Mouse (Mus musculus) heart, embryonic 10.5 days (tissue): ENCODE measurements at regions not wholly inside any gene's neighbourhood (a gene's known extent, or its start where the extent isn't known, plus 50 kb on each side); places are given as distances from the start of the nearest gene placed in this dataset.
A peak's percentile ranks its signal among the peaks of the same experiment; 100 is the strongest.

Source experiments
- DNase-seq: peaks from one replicate; pipeline ENCODE4 v3.0.0-alpha.2; 2017; ENCODE audit warnings: low spot score
- H3K27ac ChIP-seq: fragments of 300-500 bp; sonication (generic); 2 replicates; pipeline ENCODE4 v1.5.1; 2016; ENCODE audit warnings: mild to moderate bottlenecking
- H3K27me3 ChIP-seq: fragments of 300-500 bp; sonication (generic); 2 replicates; pipeline ENCODE4 v1.6.1; 2016; ENCODE audit warnings: mild to moderate bottlenecking; ENCODE audit not compliant: poor library complexity, insufficient read depth, severe bottlenecking
- H3K36me3 ChIP-seq: fragments of 300-500 bp; sonication (generic); 2 replicates; pipeline ENCODE4 v1.6.1; 2016; ENCODE audit warnings: mild to moderate bottlenecking, moderate library complexity
- H3K4me1 ChIP-seq: fragments of 300-500 bp; sonication (generic); 2 replicates; pipeline ENCODE4 v1.6.1; 2016; ENCODE audit warnings: mild to moderate bottlenecking
- H3K4me3 ChIP-seq: fragments of 300-500 bp; sonication (generic); 2 replicates; pipeline ENCODE4 v1.5.1; 2016; ENCODE audit warnings: mild to moderate bottlenecking, moderate library complexity
- H3K9me3 ChIP-seq: fragments of 300-500 bp; sonication (generic); 2 replicates; pipeline ENCODE4 v1.6.1; 2016; ENCODE audit warnings: mild to moderate bottlenecking, moderate library complexity
- WGBS: fragments of 180-500 bp; shearing (Covaris S2); methylation state at CpG from one replicate; pipeline ENCODE4 v1.1.7; 2016; 5-methylcytosine and 5-hydroxymethylcytosine counted together

- DNase-seq = no peak
Measured at GRCm38 (mm10) chr3:148641581-148641980, 348.8 kb downstream of the Adgrl2 start.

GRCm38 (mm10) chr3:148640680-148641101 lies 349.7 kb downstream of the Adgrl2 start:
- H3K4me3 ChIP-seq = no peak overlapping the region
- no peaks in the 10 kb centered on the region for H3K27me3 ChIP-seq
- DNase-seq = no peak
- H3K4me1 ChIP-seq = no peaks in the 10 kb centered on the region
- WGBS = 37% methylated on average over 3 of the region's 3 CpGs
- no peaks in the 10 kb centered on the region for H3K36me3 ChIP-seq
- H3K27ac ChIP-seq = no peak overlapping the region
- no peaks in the 10 kb centered on the region for H3K9me3 ChIP-seq

More at GRCm38 (mm10) chr3:148641581-148641980, 348.8 kb downstream of the Adgrl2 start:
- H3K4me1 ChIP-seq = no peaks in the 10 kb centered on the region
- H3K9me3 ChIP-seq = no peaks in the 10 kb centered on the region
- no peak overlapping the region for H3K4me3 ChIP-seq
- WGBS = 65% methylated on average over 3 of the region's 3 CpGs
- no peaks in the 10 kb centered on the region for H3K27me3 ChIP-seq
- H3K27ac ChIP-seq = no peak overlapping the region
- H3K36me3 ChIP-seq = no peaks in the 10 kb centered on the region

- no peaks in the 10 kb centered on the region for H3K9me3 ChIP-seq
- 51% methylated on average over 4 of the region's 4 CpGs for WGBS
- H3K27ac ChIP-seq = peak overlapping the region; percentile 10; the same call in 1 of the 2 replicates
- H3K27me3 ChIP-seq = no peaks in the 10 kb centered on the region
- no peaks in the 10 kb centered on the region for H3K36me3 ChIP-seq
- DNase-seq = no peak
- peaks cover 6% of the 10 kb centered on the region; the same call in 1 of the 2 replicates for H3K4me1 ChIP-seq
- H3K4me3 ChIP-seq = no peak overlapping the region
Measured at GRCm38 (mm10) chr3:148635101-148635500, 355.3 kb downstream of the Adgrl2 start.

- Histone ChIP-seq H3K36me3 (no peaks in the 10 kb centered on the region), H3K27me3 (no peaks in the 10 kb centered on the region), H3K4me1 (peaks cover 6% of the 10 kb centered on the region; the same call in 1 of the 2 replicates), H3K27ac (no peak overlapping the region), H3K4me3 (no peak overlapping the region), H3K9me3 (no peaks in the 10 kb centered on the region)
- WGBS = 62% methylated on average over 3 of the region's 3 CpGs
- DNase-seq = no peak
Measured at GRCm38 (mm10) chr3:148634352-148634751, 356.0 kb downstream of the Adgrl2 start.

- DNase-seq = no peak
- no peak overlapping the region for H3K4me3 ChIP-seq
- no peaks in the 10 kb centered on the region for H3K9me3 ChIP-seq
- 92% methylated on average over 6 of the region's 6 CpGs for WGBS
- no peak overlapping the region for H3K27ac ChIP-seq
- no peaks in the 10 kb centered on the region for H3K36me3 ChIP-seq
- peaks cover 6% of the 10 kb centered on the region; the same call in 1 of the 2 replicates for H3K4me1 ChIP-seq
- no peaks in the 10 kb centered on the region for H3K27me3 ChIP-seq
Measured at GRCm38 (mm10) chr3:148633291-148633690, 357.1 kb downstream of the Adgrl2 start.

GRCm38 (mm10) chr3:148632449-148632848 lies 357.9 kb downstream of the Adgrl2 start:
- Histone ChIP-seq H3K4me1 (peaks cover 6% of the 10 kb centered on the region; the same call in 1 of the 2 replicates), H3K27me3 (no peaks in the 10 kb centered on the region), H3K27ac (no peak overlapping the region), H3K9me3 (no peaks in the 10 kb centered on the region), H3K36me3 (no peaks in the 10 kb centered on the region), H3K4me3 (no peak overlapping the region)
- WGBS = 80% methylated on average over 2 of the region's 2 CpGs
- DNase-seq = no peak

GRCm38 (mm10) chr3:148631415-148632192 lies 358.8 kb downstream of the Adgrl2 start:
- WGBS = 72% methylated on average over 18 of the region's 18 CpGs
- no peaks in the 10 kb centered on the region for H3K9me3 ChIP-seq
- H3K4me1 ChIP-seq = peaks cover 6% of the 10 kb centered on the region; the same call in 1 of the 2 replicates
- H3K27me3 ChIP-seq = no peaks in the 10 kb centered on the region
- no peak overlapping the region for H3K4me3 ChIP-seq
- DNase-seq = no peak
- H3K27ac ChIP-seq = no peak overlapping the region
- no peaks in the 10 kb centered on the region for H3K36me3 ChIP-seq

- no peak for DNase-seq
- peaks cover 6% of the 10 kb centered on the region; the same call in 1 of the 2 replicates for H3K4me1 ChIP-seq
- H3K27me3 ChIP-seq = no peaks in the 10 kb centered on the region
- no peaks in the 10 kb centered on the region for H3K9me3 ChIP-seq
- H3K36me3 ChIP-seq = no peaks in the 10 kb centered on the region
- WGBS = 82% methylated on average over 7 of the region's 7 CpGs
- H3K27ac ChIP-seq = no peak overlapping the region
- no peak overlapping the region for H3K4me3 ChIP-seq
Measured at GRCm38 (mm10) chr3:148630865-148631264, 359.5 kb downstream of the Adgrl2 start.

- no peaks in the 10 kb centered on the region for H3K9me3 ChIP-seq
- H3K36me3 ChIP-seq = no peaks in the 10 kb centered on the region
- H3K4me3 ChIP-seq = no peak overlapping the region
- no peaks in the 10 kb centered on the region for H3K27me3 ChIP-seq
- no peak overlapping the region for H3K27ac ChIP-seq
- no peak for DNase-seq
- H3K4me1 ChIP-seq = no peaks in the 10 kb centered on the region
- WGBS = 78% methylated on average over 9 of the region's 9 CpGs
Measured at GRCm38 (mm10) chr3:148614971-148615671, 375.2 kb downstream of the Adgrl2 start.

- 79% methylated on average over 3 of the region's 3 CpGs for WGBS
- no peaks in the 10 kb centered on the region for H3K4me1 ChIP-seq
- H3K36me3 ChIP-seq = no peaks in the 10 kb centered on the region
- H3K27ac ChIP-seq = no peak overlapping the region
- no peaks in the 10 kb centered on the region for H3K27me3 ChIP-seq
- H3K4me3 ChIP-seq = no peak overlapping the region
- DNase-seq = no peak
- no peaks in the 10 kb centered on the region for H3K9me3 ChIP-seq
Measured at GRCm38 (mm10) chr3:148613443-148613842, 376.9 kb downstream of the Adgrl2 start.

GRCm38 (mm10) chr3:148603276-148603675 lies 387.1 kb downstream of the Adgrl2 start:
- 85% methylated on average over 6 of the region's 6 CpGs for WGBS

GRCm38 (mm10) chr3:148602730-148603255 lies 387.6 kb downstream of the Adgrl2 start:
- Histone ChIP-seq H3K9me3 (no peaks in the 10 kb centered on the region), H3K27me3 (no peaks in the 10 kb centered on the region), H3K36me3 (no peaks in the 10 kb centered on the region), H3K4me3 (no peak overlapping the region), H3K27ac (no peak overlapping the region), H3K4me1 (no peaks in the 10 kb centered on the region)
- DNase-seq = no peak
- WGBS = 80% methylated on average over 5 of the region's 5 CpGs

More at GRCm38 (mm10) chr3:148603276-148603675, 387.1 kb downstream of the Adgrl2 start:
- Histone ChIP-seq H3K27me3 (no peaks in the 10 kb centered on the region), H3K4me3 (no peak overlapping the region), H3K9me3 (no peaks in the 10 kb centered on the region), H3K4me1 (no peaks in the 10 kb centered on the region), H3K36me3 (no peaks in the 10 kb centered on the region), H3K27ac (no peak overlapping the region)
- no peak for DNase-seq

GRCm38 (mm10) chr3:148595561-148595960 lies 394.8 kb downstream of the Adgrl2 start:
- H3K27ac ChIP-seq = no peak overlapping the region
- 78% methylated on average over 4 of the region's 4 CpGs for WGBS
- no peaks in the 10 kb centered on the region for H3K9me3 ChIP-seq
- H3K4me3 ChIP-seq = no peak overlapping the region
- no peak for DNase-seq
- no peaks in the 10 kb centered on the region for H3K27me3 ChIP-seq
- no peaks in the 10 kb centered on the region for H3K4me1 ChIP-seq
- no peaks in the 10 kb centered on the region for H3K36me3 ChIP-seq
